11 mouse cellular contexts compared by ENCODE assay signal in the genomic region with DNA sequence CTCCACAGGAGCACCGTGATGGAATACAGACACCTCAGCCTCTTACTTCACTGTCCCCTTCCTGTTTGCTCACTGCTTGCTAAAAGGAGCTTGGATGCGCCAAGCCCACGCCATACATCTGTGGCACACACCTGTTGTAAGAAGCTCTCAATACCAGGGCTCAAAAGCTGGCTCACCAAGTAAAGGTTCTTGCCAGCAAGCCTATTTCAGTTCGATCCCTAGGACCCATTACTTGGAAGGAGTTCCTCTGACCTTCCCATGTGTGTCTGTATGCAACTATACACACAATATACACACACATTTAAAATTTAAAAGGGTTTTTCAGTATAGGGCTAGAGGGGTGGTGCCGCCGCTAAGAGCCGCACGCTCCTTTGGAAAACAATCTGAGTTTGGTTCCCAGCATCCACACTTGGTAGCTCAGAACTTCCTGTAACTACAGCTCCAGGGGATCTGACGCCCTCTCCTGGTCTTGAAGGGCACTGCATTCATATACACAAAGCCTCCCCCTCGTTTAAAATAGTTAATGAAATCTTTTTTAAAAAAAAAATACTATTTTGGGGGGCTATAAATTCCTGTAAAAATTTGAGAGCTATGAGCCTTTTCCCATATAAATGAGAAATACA. TPM values are rescaled to one million over a fixed set of nuclear protein-coding genes. Genes with fewer than 3 reads are reported as not detected.
DNase-seq lines count a peak whose midpoint lies in the region; ATAC-seq lines count a peak whose summit lies in the region.
"Had no signal": no experiment of that assay in that cellular context is flagged by ENCODE, and none has a peak within 500 bp of the region (broad histone marks: within the 10 kb centered on the region; RNA-seq: fewer than 3 reads in every experiment).

No protein-coding gene starts in this region.

- DNase-seq in forebrain, embryonic 14.5 days (ENCODE audit: low spot score), result no peak
- DNase-seq in retina, embryonic 14.5 days (ENCODE audit: low spot score), result peak; percentile 39
- no peak for DNase-seq in retina, postnatal 1 day
- DNase-seq in induced T-regulatory cell, adult 2 months (ENCODE audit: low read depth), result peak; percentile 56
- DNase-seq in right cerebral cortex, adult 2 months (ENCODE audit: low spot score in 2 of 2), result no peak
- DNase-seq in right cerebral cortex, postnatal 4 days, result no peak
- DNase-seq: adrenal gland, postnatal 14 days had no signal

- ATAC-seq in forebrain, embryonic 13.5 days, result no peak
- no peak for ATAC-seq in forebrain, embryonic 14.5 days
- no peak for ATAC-seq in megakaryocyte progenitor cell, adult 5-6 weeks (replicated peaks; ENCODE audit: poor library complexity)

- peak overlapping the region; percentile 88; the same call in 1 of the 2 replicates for H3K4me2 ChIP-seq in forebrain, embryonic 13.5 days
- H3K4me2 ChIP-seq in forebrain, embryonic 14.5 days (ENCODE audit: low read length), result no peak overlapping the region
- H3K4me2 ChIP-seq: embryonic facial prominence, embryonic 13.5 days had no signal

- no peak overlapping the region for H3K4me3 ChIP-seq in forebrain, embryonic 13.5 days
- no peak overlapping the region for H3K4me3 ChIP-seq in forebrain, embryonic 14.5 days (ENCODE audit: low read depth, low read length)
- H3K4me3 ChIP-seq: embryonic facial prominence, embryonic 13.5 days had no signal

- H3K9me3 ChIP-seq in forebrain, embryonic 13.5 days (replicated peaks), result no peaks in the 10 kb centered on the region
- no peaks in the 10 kb centered on the region for H3K9me3 ChIP-seq in forebrain, embryonic 14.5 days (replicated peaks; ENCODE audit: control insufficient read depth, low read length)
- H3K9me3 ChIP-seq: embryonic facial prominence, embryonic 13.5 days; neural tube, embryonic 12.5 days had no signal

- peak overlapping the region; percentile 59; the same call in 1 of the 2 replicates for H3K27ac ChIP-seq in forebrain, embryonic 13.5 days
- no peak overlapping the region for H3K27ac ChIP-seq in forebrain, embryonic 14.5 days (ENCODE audit: low read depth, low read length)
- H3K27ac ChIP-seq: embryonic facial prominence, embryonic 13.5 days; neural tube, embryonic 12.5 days had no signal

- H3K36me3 ChIP-seq in forebrain, embryonic 13.5 days (ENCODE audit: poor library complexity, severe bottlenecking), result peaks cover 11% of the 10 kb centered on the region; the same call in 1 of the 2 replicates
- peaks cover 9% of the 10 kb centered on the region; the same call in 1 of the 2 replicates for H3K36me3 ChIP-seq in forebrain, embryonic 14.5 days (ENCODE audit: control insufficient read depth, insufficient read depth, low read length)

- H3K4me1 ChIP-seq in forebrain, embryonic 13.5 days, result peaks cover 47% of the 10 kb centered on the region
- peaks cover 25% of the 10 kb centered on the region for H3K4me1 ChIP-seq in forebrain, embryonic 14.5 days (ENCODE audit: control insufficient read depth, insufficient read depth, low read length)

- 86% methylated on average over 10 of the region's 10 CpGs for WGBS in forebrain, embryonic 13.5 days
- 84% methylated on average over 10 of the region's 10 CpGs for WGBS in forebrain, embryonic 14.5 days

- H3K9ac ChIP-seq in forebrain, embryonic 13.5 days, result no peak overlapping the region
- no peak overlapping the region for H3K9ac ChIP-seq in forebrain, embryonic 14.5 days (ENCODE audit: low read length)
- H3K9ac ChIP-seq: embryonic facial prominence, embryonic 13.5 days had no signal

- H3K27me3 ChIP-seq in forebrain, embryonic 13.5 days, result peaks cover 4% of the 10 kb centered on the region
- peaks cover 3% of the 10 kb centered on the region for H3K27me3 ChIP-seq in forebrain, embryonic 14.5 days (replicated peaks; ENCODE audit: control insufficient read depth, insufficient read depth, low read length)
- H3K27me3 ChIP-seq: neural tube, embryonic 12.5 days had no signal

RNA-seq across cellular contexts. Expression of gene Shf, which starts 3.6 kb away (rescaled TPM):
- 6.2 and 6.8 TPM in 2 replicates for polyA plus RNA-seq in forebrain, embryonic 13.5 days (2015; fragmentation: Nextera tagmentation; extraction: Ambion mirVana)
- 9.7 and 12.4 TPM in 2 replicates for polyA plus RNA-seq in forebrain, embryonic 14.5 days (2014; fragmentation: Nextera tagmentation; extraction: Ambion mirVana)
- 2.2 and 3.7 TPM in 2 replicates for total RNA-seq in megakaryocyte progenitor cell, adult 5-6 weeks (2015)
- 2.1 and 2.4 TPM in 2 replicates for total RNA-seq in megakaryocyte progenitor cell, adult 5-6 weeks (2017)

RNA-seq across cellular contexts. Expression of gene Duox1, which starts 49.9 kb away (rescaled TPM):
- 0.04 TPM in 1 of 2 replicates, not detected in the other for polyA plus RNA-seq in forebrain, embryonic 13.5 days (2015; fragmentation: Nextera tagmentation; extraction: Ambion mirVana)
- polyA plus RNA-seq in forebrain, embryonic 14.5 days (2014; fragmentation: Nextera tagmentation; extraction: Ambion mirVana), result 0.06 TPM in 1 of 2 replicates, not detected in the other
- not detected in 2 replicates for total RNA-seq in megakaryocyte progenitor cell, adult 5-6 weeks (2015)
- not detected in 2 replicates for total RNA-seq in megakaryocyte progenitor cell, adult 5-6 weeks (2017)
- total RNA-seq: adrenal gland, postnatal 14 days had no signal

RNA-seq across cellular contexts. Expression of gene Duoxa1, which starts 51.8 kb away (rescaled TPM):
- not detected in 2 replicates for polyA plus RNA-seq in forebrain, embryonic 13.5 days (2015; fragmentation: Nextera tagmentation; extraction: Ambion mirVana)
- polyA plus RNA-seq in forebrain, embryonic 14.5 days (2014; fragmentation: Nextera tagmentation; extraction: Ambion mirVana), result not detected in 2 replicates
- total RNA-seq in megakaryocyte progenitor cell, adult 5-6 weeks (2015), result not detected in 2 replicates
- total RNA-seq in megakaryocyte progenitor cell, adult 5-6 weeks (2017), result not detected in 2 replicates
- polyA plus RNA-seq: neural tube, embryonic 12.5 days had no signal

Comparison
In these comparisons a context has a peak if more than half of its experiments do, and no peak if none do; other contexts are left out.
1. DNase-seq: peak in retina, embryonic 14.5 days (single experiment) and induced T-regulatory cell, adult 2 months (single experiment); none in forebrain, embryonic 14.5 days (single experiment), retina, postnatal 1 day (single experiment), right cerebral cortex, adult 2 months (0 of 2) and right cerebral cortex, postnatal 4 days (single experiment).